Mouse (Mus musculus) ES-E14 (cell line): Measurements from ENCODE around the gene Rsbn1. TPM values are rescaled to one million over a fixed set of nuclear protein-coding genes. Genes with fewer than 3 reads are reported as not detected.
A peak's percentile ranks its signal among the peaks of the same experiment; 100 is the strongest.

Experiments used
- DNase-seq: peaks from one replicate; pipeline ENCODE4 v3.0.0-alpha.2; 2013; ENCODE audit warnings: low read depth, low spot score
- H3K27ac ChIP-seq: 2 replicates; pipeline ENCODE4 v1.5.1; 2012; ENCODE audit warnings: low read depth, mild to moderate bottlenecking, low read length, moderate library complexity, mixed read lengths; ENCODE audit not compliant: poor library complexity, insufficient read depth, severe bottlenecking
- H3K36me3 ChIP-seq: 2 replicates; pipeline ENCODE4 v1.6.1; 2012; ENCODE audit warnings: mild to moderate bottlenecking, low read length, moderate library complexity, mixed read lengths; ENCODE audit not compliant: control insufficient read depth, poor library complexity, insufficient read depth, severe bottlenecking
- H3K4me1 ChIP-seq, 2 experiments: fragments of 150-350 bp in 1 of 2; sonication (generic) in 1 of 2; 2 replicates each; pipeline ENCODE4 v1.6.1; 2012; ENCODE audit warnings: low read length in 2 of 2, mild to moderate bottlenecking in 1 of 2, mixed read lengths in 1 of 2; ENCODE audit not compliant: control insufficient read depth in 2 of 2, insufficient read depth in 2 of 2, poor library complexity in 1 of 2
- H3K4me3 ChIP-seq, 2 experiments: fragments of 150-350 bp in 1 of 2; sonication (generic) in 1 of 2; 2 replicates each; pipeline ENCODE4 v1.5.1; 2012; ENCODE audit warnings: low read length in 2 of 2, low read depth in 1 of 2, mild to moderate bottlenecking in 1 of 2, mixed read lengths in 1 of 2; ENCODE audit not compliant: insufficient read depth in 1 of 2, poor library complexity in 1 of 2, severe bottlenecking in 1 of 2
- H3K9ac ChIP-seq: 2 replicates; pipeline ENCODE4 v1.6.1; 2012; ENCODE audit warnings: low read depth, mild to moderate bottlenecking, low read length, mixed read lengths; ENCODE audit not compliant: poor library complexity, insufficient read depth, severe bottlenecking
- H3K9me3 ChIP-seq: fragments of 150-350 bp; sonication (generic); 2 replicates; pipeline ENCODE4 v1.6.1; 2012; ENCODE audit warnings: low read depth, mild to moderate bottlenecking, low read length; ENCODE audit not compliant: control insufficient read depth, insufficient read depth
- CHD2 ChIP-seq: IDR thresholded peaks from 2 replicates; pipeline ENCODE4 v1.6.1; 2014; ENCODE audit warnings: mild to moderate bottlenecking, low read depth, low read length, inconsistent platforms
- HCFC1 ChIP-seq: IDR thresholded peaks from 2 replicates; pipeline ENCODE4 v1.6.1; 2012; ENCODE audit warnings: low read length, inconsistent platforms, borderline replicate concordance; ENCODE audit not compliant: insufficient read depth
- MAFK ChIP-seq: IDR thresholded peaks from 2 replicates; pipeline ENCODE4 v1.6.1; 2014; ENCODE audit warnings: mild to moderate bottlenecking, low read depth, low read length, inconsistent platforms; ENCODE audit not compliant: insufficient read depth
- ZC3H11A ChIP-seq: IDR thresholded peaks from 2 replicates; pipeline ENCODE4 v1.6.1; 2012; ENCODE audit warnings: low read depth, mild to moderate bottlenecking, inconsistent platforms, low read length, borderline replicate concordance
- ZNF384 ChIP-seq: IDR thresholded peaks from 2 replicates; pipeline ENCODE4 v1.6.1; 2012; ENCODE audit warnings: low read depth, low read length, inconsistent platforms
- in situ Hi-C, 2 experiments: fragments of 600-800 bp; cut with MboI; formaldehyde crosslinking; loops; one replicate each; pipeline ENCODE4 v1.15.1; 2025; ENCODE audit warnings: low sequenced_read_pairs in 2 of 2, inconsistent platforms in 1 of 2; ENCODE audit not compliant: unreplicated experiment in 2 of 2
- total RNA-seq: library from RNA; depleted of rRNA; stranded (reverse); fragments of 300-350 nt; gene quantifications from 2 replicates; pipeline ENCODE4 v1.2.3, GENCODE M21; 2012

Gene Rsbn1
- total RNA-seq, 1 experiment = 14.4 TPM

DNA sequence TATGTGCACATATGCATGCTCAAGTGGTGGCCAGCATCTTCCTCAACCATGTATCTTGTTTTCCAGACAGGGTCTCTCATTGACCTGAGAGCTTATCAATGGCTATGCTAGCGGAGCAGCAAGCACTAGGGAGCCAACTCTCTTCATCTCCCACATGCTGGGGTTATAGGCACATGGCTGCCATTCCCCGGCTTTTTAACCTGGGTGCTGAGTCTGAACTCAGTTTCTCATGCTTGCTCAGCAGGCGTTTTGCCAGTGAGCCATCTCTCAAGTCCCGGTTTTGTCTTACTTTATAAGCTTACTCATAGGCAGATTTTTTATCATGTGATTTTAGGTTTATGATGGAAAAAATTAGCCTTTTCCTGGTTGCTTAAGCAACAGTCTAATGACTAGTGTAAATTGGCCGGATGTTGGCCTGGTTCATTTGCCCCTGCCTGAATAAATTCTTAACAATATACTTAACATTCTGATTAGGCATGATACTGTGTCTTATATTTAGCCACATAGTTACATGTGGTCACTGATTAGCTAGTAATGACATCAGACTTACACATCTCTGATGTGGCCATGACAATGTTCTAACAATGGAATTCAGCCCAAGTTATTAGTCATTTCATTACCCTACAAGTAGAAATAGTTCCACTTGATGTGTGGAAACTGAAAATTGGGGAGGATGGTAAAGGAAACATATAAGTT lies 6.4 kb upstream of the Rsbn1 start:
- no peak for TF ChIP-seq ZC3H11A
- no peak for TF ChIP-seq MAFK
- no peak for TF ChIP-seq HCFC1
- no peak for TF ChIP-seq CHD2
- no peak for TF ChIP-seq ZNF384
- no peaks in the 10 kb centered on the region for H3K4me1 ChIP-seq
- H3K9ac ChIP-seq = no peak overlapping the region; the same call in 1 of the 2 replicates
- no peaks in the 10 kb centered on the region for H3K9me3 ChIP-seq
- H3K4me3 ChIP-seq = no peak overlapping the region
- no peak for DNase-seq
- H3K36me3 ChIP-seq = no peaks in the 10 kb centered on the region
- no peak overlapping the region for H3K27ac ChIP-seq
- in situ Hi-C loops = no loop called here

GRCm38 (mm10) chr3:103908781-103909180 lies 5.1 kb upstream of the Rsbn1 start:
- Histone ChIP-seq H3K4me3 (no peak overlapping the region), H3K9me3 (no peaks in the 10 kb centered on the region), H3K4me1 (peaks cover 0 to 3% of the 10 kb centered on the region in 2 experiments; a peak in 1 of 4 replicates), H3K9ac (no peak overlapping the region), H3K27ac (no peak overlapping the region), H3K36me3 (no peaks in the 10 kb centered on the region)
- TF ChIP-seq ZC3H11A (no peak), CHD2 (no peak), MAFK (no peak), HCFC1 (no peak), ZNF384 (no peak)
- in situ Hi-C loops = no loop called here
- DNase-seq = no peak

DNA sequence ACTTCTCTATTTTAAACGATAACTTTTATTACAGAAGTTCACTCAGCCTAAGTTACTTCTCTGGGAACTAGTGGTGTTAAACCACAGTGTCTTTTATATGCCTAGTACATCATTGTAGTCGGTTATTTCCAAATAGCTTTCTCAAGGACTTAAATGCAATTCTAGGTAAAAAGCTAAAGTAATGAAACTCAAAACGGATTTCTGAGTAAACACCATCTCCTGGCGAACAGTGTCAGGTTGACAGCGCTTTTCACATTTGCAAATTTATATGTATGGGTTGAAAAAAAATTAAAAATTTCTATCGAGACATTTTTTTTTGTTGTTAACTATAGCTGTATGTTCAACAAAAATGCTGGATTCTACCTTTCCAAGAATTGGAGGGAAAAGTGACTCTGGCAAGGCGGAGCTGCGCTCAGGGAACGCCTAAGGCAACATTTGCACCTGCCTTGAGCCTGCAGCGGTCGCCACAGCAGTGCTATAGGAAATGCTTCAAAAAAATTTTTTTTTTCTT lies 414 bp upstream of the Rsbn1 start:
- peak overlapping the region; percentile 27 for H3K9ac ChIP-seq
- peak overlapping the region; percentile 55 to 77 for H3K4me3 ChIP-seq
- H3K9me3 ChIP-seq = no peaks in the 10 kb centered on the region
- TF ChIP-seq ZNF384 (no peak), ZC3H11A (no peak), HCFC1 (no peak), CHD2 (no peak), MAFK (no peak)
- in situ Hi-C loops = no loop called here
- H3K4me1 ChIP-seq = peaks cover 0 to 3% of the 10 kb centered on the region in 2 experiments; a peak in 1 of 4 replicates
- no peak for DNase-seq
- peak overlapping the region; percentile 71; the same call in 1 of the 2 replicates for H3K27ac ChIP-seq
- no peaks in the 10 kb centered on the region for H3K36me3 ChIP-seq

- Histone ChIP-seq H3K4me3 (peak overlapping the region; percentile 77 to 91), H3K27ac (peak overlapping the region; percentile 76), H3K9ac (peak overlapping the region; percentile 87), H3K4me1 (peaks cover 0 to 3% of the 10 kb centered on the region in 2 experiments; a peak in 1 of 4 replicates), H3K36me3 (no peaks in the 10 kb centered on the region), H3K9me3 (no peaks in the 10 kb centered on the region)
- peak; percentile 27 for DNase-seq
- in situ Hi-C loops = no loop called here
- TF ChIP-seq ZNF384 = no peak
- TF ChIP-seq HCFC1 = no peak
- TF ChIP-seq ZC3H11A = no peak
- no peak for TF ChIP-seq CHD2
- TF ChIP-seq MAFK = no peak
Observed at GRCm38 (mm10) chr3:103914732-103915508, 1.0 kb downstream of the Rsbn1 start.
